Mouse (Mus musculus) cerebellum, adult 18-20 months (tissue): ENCODE data around the gene Mical3.

Experiments
- DNase-seq, 2 experiments: peaks; one replicate each; pipeline ENCODE4 v3.0.0; 2021

The Mical3 gene

GRCm38 (mm10) chr6:121109181-121109981 lies 21.4 kb downstream of the Mical3 start:
- peak; percentile 49 to 62 for DNase-seq

GRCm38 (mm10) chr6:121108075-121108474 lies 22.7 kb downstream of the Mical3 start:
- DNase-seq = no peak

- peak; percentile 62 to 72 for DNase-seq
These were observed 23.9 kb downstream of the Mical3 start for GRCm38 (mm10) chr6:121106711-121107405.

- no peak for DNase-seq
These were observed 25.1 kb downstream of the Mical3 start for GRCm38 (mm10) chr6:121105726-121106125.

GRCm38 (mm10) chr6:121103406-121104171 lies 27.2 kb downstream of the Mical3 start:
- DNase-seq = no peak

- peak in 1 of 2 experiments; percentile 54 for DNase-seq
These were observed 27.9 kb downstream of the Mical3 start for GRCm38 (mm10) chr6:121102941-121103340.

GRCm38 (mm10) chr6:121102084-121102483 lies 28.7 kb downstream of the Mical3 start:
- DNase-seq = no peak

- DNase-seq = no peak
These were observed 29.6 kb downstream of the Mical3 start for GRCm38 (mm10) chr6:121101201-121101600.

GRCm38 (mm10) chr6:121099831-121100230 lies 31.0 kb downstream of the Mical3 start:
- no peak for DNase-seq

GRCm38 (mm10) chr6:121099228-121099608 lies 31.6 kb downstream of the Mical3 start:
- DNase-seq = no peak

- DNase-seq = peak; percentile 72 to 76
These were observed 32.1 kb downstream of the Mical3 start for GRCm38 (mm10) chr6:121098511-121099227.

- no peak for DNase-seq
These were observed 32.7 kb downstream of the Mical3 start for GRCm38 (mm10) chr6:121098109-121098508.

- no peak for DNase-seq
These were observed 33.9 kb downstream of the Mical3 start for GRCm38 (mm10) chr6:121096862-121097261.

GRCm38 (mm10) chr6:121096390-121096789 lies 34.4 kb downstream of the Mical3 start:
- no peak for DNase-seq

GRCm38 (mm10) chr6:121093662-121094408 lies 37.0 kb downstream of the Mical3 start:
- no peak for DNase-seq

GRCm38 (mm10) chr6:121090786-121091185 lies 40.0 kb downstream of the Mical3 start:
- no peak for DNase-seq

GRCm38 (mm10) chr6:121087586-121088245 lies 43.1 kb downstream of the Mical3 start:
- peak; percentile 75 to 77 for DNase-seq

GRCm38 (mm10) chr6:121087127-121087526 lies 43.7 kb downstream of the Mical3 start:
- DNase-seq = peak in 1 of 2 experiments; percentile 43

GRCm38 (mm10) chr6:121086226-121086625 lies 44.6 kb downstream of the Mical3 start:
- no peak for DNase-seq

GRCm38 (mm10) chr6:121084050-121084480 lies 46.7 kb downstream of the Mical3 start:
- DNase-seq = no peak

- no peak for DNase-seq
These were observed 48.7 kb downstream of the Mical3 start for GRCm38 (mm10) chr6:121082094-121082473.
